Mouse (Mus musculus): ENCODE results near the gene Hapln1.

The Hapln1 gene

GRCm38 (mm10) chr13:89539205-89539886 is at the start of gene Hapln1:
Hapln1 (plus strand) TSS chr13:89539796.
- peak; percentile 51 to 56 for DNase-seq

GRCm38 (mm10) chr13:89493169-89493568 is 46.4 kb upstream of the Hapln1 start:
- no peak for DNase-seq

DNA sequence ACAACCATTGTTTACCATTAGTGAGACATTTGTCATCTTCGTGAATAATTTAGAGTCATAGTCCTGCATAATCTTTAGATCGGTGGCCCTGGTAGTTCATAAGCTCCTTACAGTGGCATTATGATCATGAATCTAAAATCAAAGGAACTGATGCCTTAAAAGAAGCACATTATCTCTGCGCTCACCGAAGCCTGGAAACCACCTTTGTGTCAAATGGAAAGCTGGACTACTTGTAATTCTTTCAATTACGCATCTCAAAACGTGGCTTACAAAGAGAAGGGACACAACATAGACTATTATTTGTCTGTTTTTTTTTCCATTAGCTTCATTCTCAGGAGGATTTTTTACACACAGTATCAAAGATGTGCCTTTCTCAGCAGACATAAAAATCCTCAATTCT is 45.9 kb upstream of the Hapln1 start:
- no peak for DNase-seq

GRCm38 (mm10) chr13:89496569-89496968 is 43.0 kb upstream of the Hapln1 start:
- DNase-seq: no peak

- no peak for DNase-seq
These were observed 40.2 kb upstream of the Hapln1 start for GRCm38 (mm10) chr13:89499419-89499818.

DNA sequence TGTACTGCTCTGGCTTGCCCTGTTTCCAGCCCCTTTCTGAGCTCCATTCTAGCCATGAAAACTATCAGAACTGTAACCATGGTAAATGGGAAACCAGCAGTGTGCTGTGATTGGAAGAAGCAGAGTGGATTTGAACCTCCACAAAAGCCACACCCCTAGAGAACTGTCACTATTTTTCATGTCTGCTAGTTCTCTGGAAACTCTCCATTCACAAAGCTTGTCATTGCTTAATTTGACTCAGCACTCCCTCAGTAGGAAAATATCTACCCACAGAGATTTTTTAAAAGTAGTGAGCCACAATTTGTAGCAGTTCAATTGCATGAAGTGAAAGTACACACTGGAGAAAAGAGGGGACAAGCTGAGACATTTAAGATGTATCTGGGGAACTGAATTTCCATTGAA is 18.1 kb upstream of the Hapln1 start:
- DNase-seq: no peak

DNA sequence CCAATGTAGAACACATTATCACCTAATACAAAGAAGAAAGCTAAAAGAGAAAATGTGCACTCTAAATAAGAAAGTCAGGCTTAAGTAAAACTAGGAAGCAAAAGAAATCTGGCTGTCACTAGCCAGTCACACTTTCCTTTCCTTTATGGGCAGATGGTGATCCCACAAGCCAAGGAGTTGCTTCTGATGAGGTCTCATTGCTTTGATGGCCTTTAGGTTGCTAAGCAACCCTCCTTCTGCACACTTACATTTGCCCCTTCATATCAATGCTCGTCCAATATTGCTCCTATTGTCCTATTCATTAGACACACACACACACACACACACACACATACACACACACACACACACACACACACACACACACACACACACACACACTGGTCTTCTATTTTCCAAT is 10.9 kb upstream of the Hapln1 start:
- DNase-seq: no peak

DNA sequence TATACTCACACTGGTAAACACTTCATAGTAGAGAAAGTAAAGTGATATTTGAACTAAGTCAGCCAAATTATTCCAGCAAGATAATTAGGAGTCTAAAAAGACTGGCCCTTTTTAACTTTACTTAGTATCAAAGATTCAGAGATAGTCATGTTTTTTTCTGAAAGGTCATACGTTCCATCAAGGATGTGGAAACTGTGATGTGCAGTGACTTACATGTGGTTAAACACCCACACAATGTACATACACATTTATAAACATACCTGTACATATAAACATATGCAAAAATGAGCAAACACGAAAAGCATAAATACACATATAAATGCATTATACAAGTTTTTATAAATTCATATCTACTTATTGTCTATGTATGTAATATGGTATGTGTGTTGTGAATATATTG is 9.2 kb upstream of the Hapln1 start:
- no peak for DNase-seq

GRCm38 (mm10) chr13:89539887-89540264 is 280 bp downstream of the Hapln1 start:
- no peak for DNase-seq

DNA sequence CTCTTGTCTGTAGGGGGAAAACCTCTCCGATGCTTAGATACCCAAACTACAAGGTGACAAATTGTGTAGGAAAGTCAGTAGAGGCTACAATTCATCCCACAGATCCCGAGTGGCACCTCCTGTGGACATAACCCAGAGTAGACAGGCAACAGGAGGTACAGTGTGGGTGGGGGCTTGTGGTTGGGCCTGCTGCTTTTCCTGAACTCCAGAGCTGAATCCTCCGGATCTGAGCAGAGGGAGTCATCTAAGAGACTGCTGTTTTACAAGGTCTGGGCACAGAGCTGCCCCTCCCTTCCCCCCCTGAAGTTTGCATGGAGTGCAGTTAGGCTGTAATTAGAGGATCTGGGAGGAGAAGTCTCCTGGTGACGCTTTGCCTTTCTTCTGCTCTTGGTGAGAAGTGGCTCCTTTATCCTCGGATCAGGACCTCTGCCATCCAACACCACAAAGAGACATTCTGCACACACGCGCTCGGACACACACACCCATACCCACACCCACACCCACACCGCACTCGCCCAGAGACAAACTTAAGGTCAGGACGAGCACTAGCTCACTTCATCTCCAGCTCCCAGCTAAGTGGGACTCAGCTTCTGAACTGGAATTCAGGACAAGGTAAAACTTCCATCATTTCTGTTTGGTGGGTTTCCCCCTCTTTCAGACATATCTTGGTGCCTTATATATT is 846 bp downstream of the Hapln1 start:
- peak in 1 of 2 experiments; percentile 8 for DNase-seq

DNA sequence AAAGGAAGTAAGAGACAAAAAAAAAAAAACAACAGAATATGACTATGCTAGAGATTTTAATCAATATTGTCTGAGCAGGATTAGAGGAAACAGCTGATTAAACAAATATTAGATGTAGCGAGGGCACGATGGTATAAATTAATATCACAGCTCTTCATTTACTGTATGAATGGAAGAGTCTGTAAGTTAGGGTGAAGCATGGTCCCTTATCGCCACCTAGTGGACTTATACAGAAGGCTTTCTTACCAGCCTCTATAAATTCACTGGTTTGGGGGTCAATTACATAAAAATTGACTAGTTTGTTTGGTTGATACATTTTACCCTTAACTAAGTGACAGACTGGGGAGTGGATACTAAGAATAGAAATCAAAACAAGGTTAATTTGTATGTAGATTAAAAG is 3.4 kb downstream of the Hapln1 start:
- DNase-seq: peak in 1 of 2 experiments; percentile 34

- DNase-seq: peak; percentile 56 to 68
These were observed 8.7 kb downstream of the Hapln1 start for GRCm38 (mm10) chr13:89548203-89548740.

GRCm38 (mm10) chr13:89549507-89549906 is 9.9 kb downstream of the Hapln1 start:
- no peak for DNase-seq

DNA sequence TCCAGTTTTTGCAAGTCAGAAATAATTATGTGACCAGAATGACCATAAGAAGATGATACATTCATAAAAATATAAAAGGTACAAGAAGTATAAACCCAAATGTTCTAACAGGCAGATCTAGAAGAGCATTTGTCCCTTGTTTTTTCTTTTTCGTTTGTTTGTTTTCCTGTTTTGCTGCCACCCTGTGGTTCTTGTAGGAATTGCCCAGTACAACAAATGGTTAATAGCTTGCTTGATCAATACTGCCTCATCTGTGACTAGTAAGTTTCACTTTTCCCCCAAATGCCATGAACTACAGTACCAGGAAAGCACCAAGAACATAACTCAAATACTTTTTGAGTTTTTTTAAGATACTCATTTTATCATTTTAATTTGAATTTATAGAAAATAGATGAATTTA is 11.9 kb downstream of the Hapln1 start:
- no peak for DNase-seq

DNA sequence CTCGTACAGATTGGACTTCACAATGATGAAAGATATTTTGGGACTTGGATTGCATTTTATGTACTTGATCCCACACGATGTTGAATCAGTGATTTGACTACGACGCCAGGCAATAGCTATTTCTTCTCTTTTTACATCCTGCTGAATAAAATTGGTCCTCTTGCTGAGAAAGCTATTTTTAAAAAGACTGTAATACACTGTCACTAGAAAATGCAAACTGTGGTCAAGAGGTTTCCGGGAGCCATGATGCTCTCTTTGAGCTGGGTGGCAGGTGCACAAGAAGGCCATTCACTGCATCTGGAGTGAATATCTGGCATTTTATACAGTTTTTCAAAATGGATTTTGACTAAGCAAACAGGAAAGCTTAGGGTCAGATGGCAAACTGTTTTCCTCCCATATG is 24.9 kb downstream of the Hapln1 start:
- DNase-seq: no peak

DNA sequence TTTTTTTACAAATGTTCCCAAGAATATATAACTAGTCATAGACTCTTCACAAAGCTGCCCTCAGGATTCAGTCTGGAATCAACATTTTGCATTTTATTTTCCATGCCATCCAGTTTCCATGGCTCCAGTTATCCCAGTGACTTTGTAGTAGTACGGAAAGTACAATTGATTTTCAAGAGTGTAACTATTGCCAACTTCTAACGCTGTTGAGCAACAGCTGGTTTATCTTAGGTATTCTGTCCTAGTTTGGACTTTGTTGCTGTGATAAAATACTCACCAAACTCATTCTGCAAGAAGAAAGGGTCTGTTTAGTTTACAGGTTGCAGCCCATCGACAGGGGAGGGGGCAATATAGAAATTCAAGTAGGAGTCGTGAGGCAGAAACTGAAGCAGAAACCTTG is 26.7 kb downstream of the Hapln1 start:
- DNase-seq: no peak

- DNase-seq: no peak
These were observed 39.5 kb downstream of the Hapln1 start for GRCm38 (mm10) chr13:89579115-89579514.

DNA sequence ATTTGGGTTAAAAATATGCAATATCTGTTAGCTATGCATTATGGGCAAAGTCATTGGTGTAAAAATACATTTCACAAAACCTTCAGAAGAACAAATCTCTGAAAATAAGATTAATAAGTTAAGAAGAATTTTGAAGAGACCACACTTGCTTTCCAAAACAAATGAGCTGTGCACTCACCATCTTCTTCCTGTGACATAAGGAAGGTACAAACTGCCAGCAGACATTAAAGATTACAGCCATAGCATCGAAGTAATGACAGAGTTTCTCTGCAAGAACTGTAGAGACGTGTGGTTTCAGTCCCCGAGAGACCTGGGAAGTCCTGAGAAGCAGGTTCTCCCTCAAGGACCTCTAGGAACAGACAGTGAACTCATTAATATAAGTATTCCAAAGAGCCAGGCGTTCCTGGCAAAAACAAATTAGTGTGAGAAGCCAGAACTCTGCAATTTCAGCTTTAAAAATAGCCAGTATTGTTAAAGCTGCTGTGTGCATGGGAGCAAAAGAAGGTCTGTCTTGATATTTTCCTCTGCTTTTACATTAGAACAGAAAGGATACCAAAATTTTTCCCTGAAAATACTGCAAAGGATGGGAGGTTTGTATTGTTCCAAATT is 43.6 kb downstream of the Hapln1 start:
- no peak for DNase-seq

- DNase-seq: no peak
These were observed 44.4 kb downstream of the Hapln1 start for GRCm38 (mm10) chr13:89583747-89584738.

GRCm38 (mm10) chr13:89585144-89585543 is 45.5 kb downstream of the Hapln1 start:
- DNase-seq: no peak

- no peak for DNase-seq
These were observed 55.5 kb downstream of the Hapln1 start for GRCm38 (mm10) chr13:89595105-89595504.

- DNase-seq: no peak
These were observed 57.8 kb downstream of the Hapln1 start for GRCm38 (mm10) chr13:89597354-89597753.

- DNase-seq: no peak
These were observed 60.9 kb downstream of the Hapln1 start for GRCm38 (mm10) chr13:89600466-89600865.
